Mouse (Mus musculus): ENCODE measurements around the gene Rom1.

- TF ChIP-seq CTCF (IDR thresholded peaks at IDR 0.05; ENCODE audit: low read depth, low read length) (no peak), POLR2A (IDR thresholded peaks at IDR 0.05; ENCODE audit: extremely low read depth, insufficient read depth, low read length) (no peak)
Measured at GRCm38 (mm10) chr19:8962256-8962655, 33.1 kb upstream of the Rom1 start.
